Mouse (Mus musculus) B cell, adult 62 days (primary cell): ENCODE measurements around the gene Il2. TPM values are rescaled to one million over a fixed set of nuclear protein-coding genes. Genes with fewer than 3 reads are reported as not detected.

ENCODE experiments used
- total RNA-seq: library from RNA; stranded (reverse); gene quantifications from 4 replicates; pipeline ENCODE4 v1.2.4, GENCODE M21; 2023

Gene Il2
- total RNA-seq: not detected in 4 replicates

DNA sequence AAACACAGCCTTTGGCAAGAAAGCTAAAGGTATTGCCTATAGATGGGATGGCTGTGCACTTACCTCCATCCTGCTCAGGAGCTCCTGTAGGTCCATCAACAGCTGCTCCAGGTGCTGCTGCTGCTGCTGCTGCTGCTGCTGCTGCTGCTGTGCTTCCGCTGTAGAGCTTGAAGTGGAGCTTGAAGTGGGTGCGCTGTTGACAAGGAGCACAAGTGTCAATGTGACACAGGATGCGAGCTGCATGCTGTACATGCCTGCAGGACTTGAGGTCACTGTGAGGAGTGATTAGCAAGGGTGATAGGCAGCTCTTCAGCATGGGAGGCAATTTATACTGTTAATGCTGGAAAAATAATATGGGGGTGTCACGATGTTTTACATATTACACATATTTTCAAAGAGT, at the start of gene Il2:
Il2 (minus strand) TSS at position 305 of the 400 bp plus-strand sequence.

Other genes with a start within 250 kb of the Il2 start
- not detected in 4 replicates for gene Adad1, start 62.4 kb downstream of the Il2 start, total RNA-seq
- gene Il21, start 106.7 kb upstream of the Il2 start, total RNA-seq: not detected in 4 replicates
- 0.98 to 1.2 TPM (median 1.1 TPM) in 4 replicates for gene Bbs12, start 186.6 kb upstream of the Il2 start, total RNA-seq
- gene Cetn4, start 186.7 kb upstream of the Il2 start, total RNA-seq: 1.1 to 1.6 TPM in 2 of 4 replicates, not detected in the others
- not detected in 4 replicates for gene Fgf2, start 222.4 kb upstream of the Il2 start, total RNA-seq